Mouse (Mus musculus) spleen, embryonic (tissue): ENCODE measurements at regions not wholly inside any gene's neighbourhood (a gene's known extent, or its start where the extent isn't known, plus 50 kb on each side); places are given as distances from the start of the nearest gene placed in this dataset.

Experiments used
- CTCF ChIA-PET: fragments of 350-600 bp; sonication (Branson Sonifier 250); formaldehyde crosslinking; loops from one replicate; lab custom pipeline; 2022; lab: Charles Lee

DNA sequence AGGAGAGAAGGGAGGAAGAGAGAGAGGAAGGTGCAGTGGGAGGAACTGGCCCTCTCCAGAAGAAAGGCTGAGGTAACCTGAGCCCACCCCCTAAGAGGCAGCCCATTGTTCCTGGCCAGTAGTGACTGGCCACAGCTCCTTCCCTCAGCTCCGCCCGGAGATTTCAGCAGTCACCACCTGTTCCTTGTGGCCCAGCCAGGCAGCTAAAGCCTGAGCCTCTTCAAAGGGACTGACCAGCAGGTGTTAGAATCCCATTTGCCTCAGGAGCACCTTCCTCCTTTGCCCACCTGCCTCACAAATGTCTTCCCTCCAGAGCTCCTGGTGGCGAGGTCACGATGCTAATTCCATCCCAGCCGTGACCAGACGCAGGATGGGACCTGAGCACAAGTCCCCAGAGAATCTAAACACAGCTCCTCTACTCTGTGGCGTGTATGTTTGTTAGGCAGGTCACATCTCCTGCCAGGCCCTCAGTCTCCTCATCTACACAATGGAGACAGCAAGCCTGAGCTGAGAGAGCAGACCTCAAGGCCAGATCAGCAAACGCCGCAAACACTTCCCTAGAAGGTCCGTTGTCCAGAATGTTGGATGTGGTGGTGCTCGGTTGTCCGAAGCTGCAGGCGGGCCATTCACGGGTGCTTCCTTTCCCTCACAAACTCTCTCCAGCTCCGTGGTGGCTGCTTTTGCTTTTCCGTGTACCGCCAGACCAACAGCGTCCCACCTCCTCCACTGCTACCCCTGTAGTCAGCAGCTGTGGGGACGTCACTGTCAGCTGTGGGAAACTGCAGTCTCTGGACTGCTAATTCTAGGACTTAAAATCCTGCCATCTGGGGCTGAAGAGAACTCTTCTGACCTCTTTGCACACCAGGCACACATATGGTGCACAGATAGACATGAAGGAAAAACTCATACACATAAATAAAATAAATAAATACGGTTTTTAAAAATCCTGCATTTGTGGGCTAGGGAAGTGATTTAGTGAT lies 145.8 kb upstream of the Rad23b start:
- CTCF ChIA-PET = no interaction called here

DNA sequence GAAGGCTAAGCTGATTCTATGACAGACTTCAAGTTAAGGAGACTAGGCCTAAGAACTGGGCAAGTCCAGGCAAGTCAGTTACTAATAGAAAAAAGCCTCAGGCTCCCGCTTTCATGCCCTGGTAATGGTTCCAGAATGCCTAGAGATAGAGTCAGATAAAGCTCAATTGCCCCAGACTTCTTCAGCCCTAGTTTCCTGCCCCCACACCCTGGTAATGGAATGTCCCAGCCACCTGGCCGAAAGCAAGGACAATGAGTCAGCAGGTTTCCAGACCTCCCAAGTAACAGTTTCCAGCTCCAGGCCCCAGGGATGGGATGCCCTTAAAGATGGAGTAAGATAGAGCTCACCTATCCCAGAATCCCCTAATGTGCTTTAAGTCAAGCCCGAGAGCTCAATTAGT lies 143.6 kb upstream of the Rad23b start:
- CTCF ChIA-PET = no interaction called here

DNA sequence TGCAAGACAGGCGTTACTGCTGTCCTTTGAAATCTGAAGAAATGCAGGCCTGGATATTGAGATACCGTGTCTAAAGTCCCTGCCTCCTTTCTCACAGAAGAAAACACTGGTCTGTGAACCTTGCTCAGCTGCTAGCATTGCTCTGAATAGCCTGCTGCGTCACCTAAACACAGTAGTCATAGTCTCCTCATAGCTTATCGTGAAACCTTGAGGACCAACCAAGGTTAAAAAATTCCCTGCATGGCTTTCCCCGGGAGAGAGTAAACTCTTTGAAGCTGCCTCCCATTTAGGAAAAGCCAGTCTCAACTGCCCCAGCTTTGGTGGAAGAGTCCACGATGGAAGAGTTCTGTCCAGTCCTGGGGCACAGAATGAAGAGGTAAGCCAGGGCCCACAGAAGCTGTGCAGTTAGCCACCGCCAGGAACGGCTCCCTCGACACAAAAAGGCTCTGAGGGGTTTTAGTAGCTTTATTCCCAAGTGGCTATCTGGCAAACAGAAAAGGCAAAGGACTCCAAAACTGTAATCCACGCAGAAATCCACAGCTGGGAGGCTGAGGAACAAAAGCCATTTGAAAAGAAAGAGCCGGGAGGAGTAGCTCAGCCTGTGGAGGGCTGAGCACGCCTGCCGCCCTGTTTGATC lies 142.0 kb upstream of the Rad23b start:
- CTCF ChIA-PET = no interaction called here

DNA sequence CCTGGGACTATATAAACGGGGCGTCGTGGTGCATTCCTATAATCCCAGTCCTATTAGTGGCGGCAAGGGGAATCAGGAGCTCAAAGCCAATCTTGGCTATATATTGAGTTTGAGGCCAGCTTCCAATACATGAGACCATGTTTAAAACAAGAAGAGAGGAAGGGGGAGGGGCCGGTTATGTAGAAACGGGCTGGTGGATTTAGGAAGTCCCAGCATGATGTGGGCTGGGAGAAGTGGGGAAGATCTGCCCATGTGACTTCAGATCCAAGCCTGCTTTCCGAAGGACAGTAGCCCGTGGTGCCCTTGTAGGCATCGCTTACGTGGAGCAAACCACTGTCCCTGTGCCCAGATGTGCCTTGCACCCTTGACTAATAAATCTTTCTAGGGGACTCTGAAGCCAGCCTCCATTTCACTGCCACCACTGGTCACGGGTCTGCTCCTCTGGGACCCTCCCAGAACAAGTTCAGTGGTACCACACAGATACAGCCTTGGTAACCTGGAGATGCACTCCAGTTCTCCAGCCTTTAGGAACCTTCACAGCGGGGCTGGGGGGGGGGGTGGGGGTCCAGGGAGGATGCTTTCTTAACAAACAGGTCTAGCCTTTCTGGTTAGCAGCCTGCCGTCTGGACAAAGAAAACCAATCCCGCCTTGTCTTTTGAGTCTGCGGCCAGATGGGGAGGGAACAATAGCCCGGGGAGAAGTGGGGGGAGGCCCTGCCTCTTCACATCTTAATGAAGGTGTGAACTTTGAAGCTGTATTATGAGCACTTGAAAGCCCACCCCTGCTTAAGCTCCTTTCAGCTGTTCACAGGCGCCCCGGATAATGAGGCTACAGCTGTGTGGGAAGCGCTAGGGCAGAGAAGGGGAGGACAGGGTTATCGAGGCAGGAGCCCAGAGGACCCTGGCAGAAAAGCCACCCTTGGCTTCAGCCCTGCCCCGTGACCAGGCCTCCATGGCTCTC lies 141.2 kb upstream of the Rad23b start:
- CTCF ChIA-PET = no interaction called here

DNA sequence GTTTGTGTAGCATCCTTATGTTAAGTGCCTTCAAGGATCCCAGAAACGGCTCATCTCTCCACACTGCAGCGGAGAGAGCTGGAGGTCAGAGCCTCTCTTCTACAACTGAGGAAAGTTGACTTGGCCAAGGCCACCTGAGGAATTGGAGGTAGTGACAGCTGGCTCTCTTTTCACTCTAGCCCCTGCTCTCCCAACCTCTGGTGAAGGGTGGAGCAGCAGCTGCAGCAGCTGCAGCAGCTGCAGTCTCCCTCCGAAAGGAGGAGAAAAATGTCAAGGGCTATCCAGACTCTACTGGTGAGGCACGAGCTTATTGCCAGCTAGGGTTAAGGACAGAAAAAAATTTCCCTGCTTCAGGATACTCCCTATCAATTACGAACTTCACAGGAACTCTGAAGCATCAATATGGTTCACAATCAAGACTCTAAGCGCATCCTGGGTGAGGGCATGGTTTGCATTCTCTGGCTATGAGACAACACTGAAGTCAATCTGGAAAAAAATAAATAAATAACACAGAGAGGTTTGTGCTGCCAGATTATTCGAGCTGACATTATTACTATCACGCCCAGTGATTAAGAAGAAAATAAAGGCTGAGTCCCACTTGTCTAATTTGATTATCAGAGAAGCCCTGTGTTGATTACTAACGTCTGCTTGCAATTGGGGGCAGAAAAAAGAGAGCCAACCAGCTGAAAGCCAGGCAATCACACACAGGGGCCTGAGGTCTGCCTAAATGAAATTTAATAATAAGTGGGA lies 134.2 kb upstream of the Rad23b start:
- CTCF ChIA-PET = no interaction called here

DNA sequence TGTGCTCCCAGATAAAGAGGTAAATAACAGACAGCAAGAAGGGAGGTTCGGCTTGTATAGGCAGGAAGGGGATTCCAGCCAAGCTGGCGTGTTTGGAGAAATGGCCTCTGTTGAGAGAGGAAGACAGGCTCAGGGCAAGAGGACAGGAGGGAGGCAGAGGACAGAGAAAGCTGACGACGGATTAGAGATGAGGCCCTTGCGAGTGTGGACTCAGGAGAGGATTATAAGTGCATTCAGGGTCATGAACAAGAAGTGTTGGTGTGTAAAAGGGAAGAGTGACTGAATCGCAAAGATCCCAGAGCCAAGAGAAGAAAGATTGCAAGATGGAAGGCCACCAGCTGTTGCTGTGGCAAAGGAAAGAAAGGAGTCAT lies 133.7 kb upstream of the Rad23b start:
- CTCF ChIA-PET = no interaction called here

DNA sequence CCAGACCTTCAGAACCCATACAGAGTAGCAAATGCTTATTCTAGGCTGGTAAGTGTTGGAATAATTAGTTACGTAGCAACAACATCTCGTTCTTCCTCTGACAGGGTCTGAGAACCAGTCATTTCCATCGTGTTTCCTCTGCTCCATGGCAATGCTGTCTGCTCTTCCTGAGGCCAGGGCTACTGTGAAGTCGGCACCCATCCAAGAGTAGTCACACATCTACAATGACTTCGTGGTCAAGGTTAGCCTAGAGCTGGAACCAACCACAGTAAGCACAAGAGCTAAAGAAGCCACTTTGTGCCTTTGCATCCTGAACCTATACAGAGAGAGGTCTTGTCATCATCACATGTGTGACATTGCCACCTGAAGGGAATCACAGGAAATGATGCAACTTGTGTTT lies 124.1 kb upstream of the Rad23b start:
- CTCF ChIA-PET = no interaction called here

DNA sequence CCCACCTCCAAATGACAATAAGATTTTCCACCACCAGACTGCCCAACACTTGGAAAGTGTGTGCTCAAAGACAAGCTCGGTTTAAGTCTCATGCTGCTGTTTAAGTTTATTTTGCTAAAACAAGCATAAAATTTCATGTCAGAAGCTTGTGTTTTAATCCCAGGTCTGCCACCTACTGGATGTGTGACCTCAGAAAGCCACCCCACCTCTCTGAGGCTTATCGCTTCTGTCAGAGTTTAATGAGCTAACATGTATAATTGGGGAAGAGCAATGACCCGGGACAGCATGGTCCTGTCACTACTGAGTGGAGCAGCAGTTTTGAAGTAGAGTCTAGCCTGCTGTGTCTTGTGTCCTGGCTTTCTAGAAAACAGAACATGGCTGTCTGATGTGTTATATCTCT lies 122.4 kb upstream of the Rad23b start:
- CTCF ChIA-PET = no interaction called here

DNA sequence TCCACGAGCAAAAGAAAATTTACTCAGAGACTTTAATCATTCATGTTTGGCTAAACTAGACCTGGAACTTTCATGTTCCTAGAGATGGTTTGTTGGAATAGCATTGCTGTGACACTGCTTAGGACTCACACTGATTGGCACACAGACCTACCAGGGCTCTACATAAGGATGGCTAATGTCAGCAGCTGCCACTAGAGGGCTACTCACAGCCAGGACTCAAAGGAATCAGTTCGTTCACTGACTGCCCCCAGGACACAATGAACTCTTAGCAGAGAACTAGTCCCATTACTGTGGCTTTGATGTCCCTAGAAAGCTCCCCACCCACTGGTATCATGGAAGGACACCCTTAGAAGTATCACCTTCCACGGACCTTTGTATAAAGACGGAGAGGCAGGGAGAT lies 118.3 kb upstream of the Rad23b start:
- CTCF ChIA-PET = interaction anchor here (0.5 kb wide), 1 partner anchor 396 kb away, joined by 5 read pairs; no protein-coding TSS in a partner anchor

DNA sequence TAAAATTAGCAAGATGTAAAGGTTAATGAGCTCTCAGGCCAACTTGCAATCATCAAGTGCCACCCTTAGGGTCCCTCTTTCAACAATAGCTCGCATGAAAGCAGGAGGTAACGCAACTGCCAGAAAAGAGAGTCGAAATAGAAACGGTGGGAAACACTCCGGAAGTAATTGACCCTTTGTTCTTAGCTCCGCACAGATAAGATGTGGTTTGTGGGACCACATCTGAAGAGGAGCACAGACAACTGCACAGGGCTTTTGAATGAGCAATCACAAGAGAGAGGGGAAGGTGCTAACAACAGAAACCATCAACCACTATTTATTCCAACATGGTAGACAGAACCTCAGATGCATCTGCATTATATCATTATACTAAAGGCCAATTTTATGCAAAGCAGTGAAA lies 112.0 kb upstream of the Rad23b start:
- CTCF ChIA-PET = no interaction called here

DNA sequence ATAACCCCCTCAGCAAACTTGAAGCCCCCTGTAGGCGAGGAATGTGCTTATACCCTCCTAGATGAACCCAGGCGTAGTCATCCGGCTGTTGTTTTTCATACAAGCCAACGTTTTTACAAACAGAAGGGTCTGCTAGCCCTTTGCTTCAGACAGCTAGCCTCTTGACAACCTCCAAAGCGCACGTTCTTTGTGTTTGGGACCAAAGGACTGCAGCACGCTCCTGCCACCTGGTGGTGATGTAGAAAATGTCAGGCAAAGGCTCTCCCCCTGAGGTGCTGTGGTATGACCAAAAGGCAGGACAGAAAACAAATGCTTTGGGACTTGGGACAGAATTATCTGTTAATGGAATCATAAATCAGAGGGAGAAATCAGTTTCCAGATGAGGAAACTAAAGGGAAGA lies 109.4 kb upstream of the Rad23b start:
- CTCF ChIA-PET = interaction anchor here (1.6 kb wide), 1 partner anchor 1355 kb away, joined by 6 read pairs; no protein-coding TSS in a partner anchor

DNA sequence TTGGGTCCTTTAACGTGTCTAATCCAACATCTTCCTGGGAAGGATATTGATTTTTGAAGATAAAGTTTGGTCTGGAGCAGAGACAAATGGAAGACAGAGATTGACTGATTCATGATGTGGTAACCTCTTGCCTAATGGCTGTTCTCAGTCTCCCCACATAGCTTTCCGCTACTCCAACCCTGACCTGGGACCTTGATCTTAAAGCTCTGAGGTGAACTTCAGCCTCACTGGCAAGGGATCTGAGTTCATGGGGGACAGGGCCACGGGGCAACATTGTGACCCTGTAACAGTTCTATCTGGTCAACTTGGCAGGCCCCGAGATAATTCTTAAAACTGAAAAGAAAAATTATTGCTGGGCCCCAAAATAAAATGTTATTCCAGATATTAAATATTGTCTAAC lies 107.5 kb upstream of the Rad23b start:
- CTCF ChIA-PET = no interaction called here

DNA sequence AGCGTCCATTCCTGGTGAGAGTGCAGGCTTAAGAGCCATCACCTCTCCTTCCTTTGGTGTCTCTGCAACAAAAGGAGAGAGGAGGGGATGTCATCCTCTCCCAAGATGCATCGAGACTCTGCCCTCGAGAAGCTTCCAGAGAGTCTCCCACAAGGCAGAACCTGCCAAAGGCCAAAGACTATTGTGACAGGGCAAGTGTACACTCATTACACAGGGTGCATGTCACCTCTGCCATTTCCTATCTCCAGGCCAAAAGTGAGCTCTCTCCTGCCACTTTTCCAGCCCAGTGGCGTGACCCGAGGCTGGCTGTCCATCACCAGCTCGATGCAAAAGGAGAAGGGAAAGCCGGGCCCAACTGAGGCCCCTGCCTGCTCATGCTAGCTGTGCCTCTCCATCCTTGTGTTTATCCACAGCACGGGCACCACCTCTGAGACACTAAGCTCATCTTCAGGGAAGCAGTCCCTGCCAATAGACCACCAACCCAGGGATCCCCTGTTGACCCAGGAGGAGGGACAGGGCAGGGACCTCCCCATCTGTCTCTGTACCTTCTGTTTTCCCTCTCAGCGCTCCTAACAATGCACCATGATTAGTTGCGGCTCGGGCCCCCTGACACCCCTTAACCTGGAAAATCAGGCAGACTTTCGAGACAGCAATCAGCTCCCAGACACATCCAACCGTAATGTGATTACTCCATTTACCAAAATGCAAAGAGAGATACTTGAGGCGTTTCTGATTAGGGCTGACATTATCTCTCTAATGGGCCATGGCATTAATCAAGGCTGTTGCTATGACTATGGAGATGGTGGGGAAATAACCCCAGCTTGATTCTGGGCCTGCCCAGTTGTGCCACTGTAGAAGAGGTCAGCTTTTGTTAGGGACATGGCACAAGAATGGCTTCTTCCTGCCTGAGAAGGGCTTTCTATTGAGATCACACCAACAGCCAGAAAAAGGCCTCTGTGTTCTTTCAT lies 106.5 kb upstream of the Rad23b start:
- CTCF ChIA-PET = no interaction called here

DNA sequence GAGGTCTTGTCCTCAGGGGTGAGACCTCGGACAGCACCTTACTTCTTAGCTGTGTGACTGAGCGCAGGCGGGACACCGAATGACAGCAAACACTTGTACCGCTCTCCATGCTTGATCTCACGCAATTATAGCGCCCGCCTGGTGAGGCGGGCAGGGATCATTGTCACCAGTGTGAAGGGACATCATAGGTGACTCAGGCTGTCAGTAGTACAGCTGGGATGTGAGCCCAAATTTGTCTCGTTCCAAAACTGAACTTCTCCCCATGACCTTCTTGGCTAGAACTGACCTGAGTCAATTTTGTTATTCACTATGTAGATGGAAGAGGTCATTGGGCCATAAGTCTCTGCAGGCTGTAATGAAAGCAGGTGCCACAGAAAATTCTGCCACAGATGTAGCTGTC lies 104.1 kb upstream of the Rad23b start:
- CTCF ChIA-PET = no interaction called here

DNA sequence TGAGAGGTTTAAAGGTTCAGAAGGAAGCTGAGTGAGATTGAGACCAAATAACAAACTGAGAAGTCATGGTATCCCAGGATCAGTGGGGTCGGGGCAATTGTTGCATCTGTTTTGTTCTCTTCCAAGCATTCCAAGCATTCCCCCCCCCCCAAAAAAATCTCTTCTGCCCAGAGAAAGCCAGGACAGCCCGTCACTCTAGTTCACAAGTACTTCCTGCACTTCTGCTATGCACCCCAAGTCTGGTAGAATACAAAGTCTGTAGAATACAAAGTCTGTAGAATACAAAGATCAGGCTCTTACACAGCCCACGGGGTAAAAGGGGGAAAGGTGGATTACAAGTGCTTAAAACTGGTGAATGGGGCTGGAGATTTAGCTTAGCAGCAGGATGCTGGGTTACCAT lies 99.5 kb upstream of the Rad23b start:
- CTCF ChIA-PET = interaction anchor here (0.5 to 0.6 kb wide), 2 partner anchors 38 to 80 kb away, joined by 5 to 11 read pairs; no protein-coding TSS in a partner anchor

DNA sequence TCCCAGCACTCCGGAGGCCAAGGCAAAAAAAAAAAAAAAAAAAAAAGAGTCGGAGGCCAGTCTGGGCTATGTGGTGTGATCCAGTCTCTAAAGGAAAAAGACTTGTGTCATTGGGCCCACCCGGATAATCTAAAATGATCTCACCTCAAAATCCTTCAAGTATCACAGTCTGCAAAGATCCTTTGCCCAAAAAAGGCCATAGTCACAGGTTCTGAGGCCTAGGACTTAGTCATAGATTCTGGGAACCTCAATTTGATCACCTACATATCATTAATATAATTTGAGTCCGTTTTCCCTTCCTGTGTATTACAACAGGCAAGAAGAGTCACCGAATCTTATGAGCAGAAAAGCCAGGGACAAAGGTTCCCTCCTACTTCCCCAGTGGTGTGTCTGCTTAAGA lies 98.3 kb upstream of the Rad23b start:
- CTCF ChIA-PET = no interaction called here

DNA sequence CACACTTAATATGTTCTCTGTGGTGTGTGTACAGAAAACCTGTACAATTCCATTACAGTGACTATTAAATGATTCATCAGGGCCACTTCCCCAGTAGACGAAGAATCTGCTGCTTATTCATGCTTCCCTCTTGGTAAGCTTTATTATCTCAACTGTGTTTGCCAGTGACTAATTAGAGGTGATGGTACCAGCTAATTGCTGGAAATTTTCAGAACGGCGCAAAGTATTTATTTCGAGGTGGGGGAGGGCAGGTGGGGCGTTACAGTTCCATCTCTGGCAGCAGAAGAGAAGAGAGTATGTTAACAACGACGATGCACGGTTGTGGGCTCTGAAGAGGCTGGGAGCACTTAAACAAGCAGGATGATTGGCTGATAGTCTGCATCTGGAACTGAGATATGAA lies 96.1 kb upstream of the Rad23b start:
- CTCF ChIA-PET = no interaction called here

DNA sequence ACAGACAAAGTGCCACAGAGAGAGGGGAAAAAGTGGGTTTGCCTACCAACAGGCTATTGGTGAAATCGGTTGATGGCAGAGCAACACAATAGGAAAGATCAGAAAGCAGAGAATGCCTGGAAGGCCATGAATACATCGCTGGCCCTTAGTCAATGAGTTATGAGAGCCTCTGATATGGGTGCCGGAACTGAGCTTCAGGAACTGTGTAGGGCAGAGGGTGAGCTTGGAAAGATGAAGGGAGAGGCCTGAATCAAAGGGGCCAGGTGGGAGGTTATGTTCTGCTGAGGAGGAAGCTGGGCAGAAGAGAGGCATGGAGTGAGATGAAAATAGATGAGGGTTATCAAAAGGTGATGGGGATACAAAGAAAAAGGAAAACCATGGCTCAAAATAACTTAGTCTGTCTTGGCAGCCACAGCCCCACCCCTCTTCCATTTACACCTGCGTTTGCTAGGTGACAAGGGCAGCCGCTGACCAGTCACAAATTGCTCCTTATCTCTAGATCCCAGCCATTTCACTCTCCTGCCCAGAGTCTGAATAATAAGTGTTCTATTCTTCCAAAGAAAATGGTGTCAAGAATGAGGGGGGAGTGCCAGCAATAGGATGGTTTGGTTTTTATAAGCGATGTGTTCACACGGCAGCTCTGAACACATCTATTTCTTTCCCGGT lies 77.7 kb upstream of the Rad23b start:
- CTCF ChIA-PET = no interaction called here

DNA sequence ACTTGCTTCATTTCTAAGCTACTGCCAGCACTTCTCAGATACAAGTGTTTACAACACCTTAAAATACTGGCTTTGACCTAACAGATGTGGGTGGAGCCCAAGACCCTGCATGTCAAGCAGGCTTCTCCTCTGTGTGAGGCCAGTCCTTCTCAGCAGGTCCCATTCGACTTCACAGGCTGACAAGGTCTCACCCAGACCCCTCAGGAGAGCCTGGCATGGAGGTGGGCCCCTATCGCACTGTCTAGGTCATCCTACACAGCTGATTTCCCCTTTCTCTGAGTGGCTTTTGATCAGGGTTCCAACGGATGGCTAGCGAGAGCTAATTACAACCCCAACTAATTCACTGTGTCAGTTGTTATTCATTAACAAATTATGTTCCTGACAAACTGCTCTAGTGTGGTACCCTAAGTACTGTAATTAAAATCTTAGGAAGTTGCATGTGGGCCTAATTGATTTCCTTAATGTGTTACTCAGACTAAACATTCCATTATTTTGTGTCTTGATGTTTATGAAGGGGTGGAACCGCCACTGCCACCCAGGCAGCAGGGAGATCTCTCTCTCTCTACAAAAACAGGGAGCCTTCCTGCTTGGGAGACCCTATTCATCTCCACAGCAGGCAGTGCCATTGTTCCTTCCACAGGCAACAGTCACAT lies 73.4 kb upstream of the Rad23b start:
- CTCF ChIA-PET = no interaction called here
